In the genomic region with DNA sequence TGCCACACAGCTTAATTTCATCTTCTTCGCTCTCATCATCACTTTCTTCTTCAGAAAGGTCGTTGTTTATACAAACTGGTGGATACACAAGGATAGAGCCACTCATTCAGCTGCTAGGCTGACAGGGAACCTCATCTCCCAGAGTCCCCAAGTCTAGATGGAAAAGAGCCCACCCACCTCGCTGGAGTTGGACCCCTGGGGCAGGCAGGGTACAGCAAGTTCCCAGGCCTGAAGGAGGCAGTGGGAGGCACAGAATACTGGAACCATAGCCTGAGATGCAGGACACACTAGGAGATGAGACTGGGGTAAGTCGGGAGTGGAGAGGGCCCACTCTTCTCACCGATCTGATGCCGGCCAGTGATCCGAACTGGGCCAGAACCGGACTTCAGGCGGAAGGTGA, we compare ENCODE assay signal across 9 mouse cellular contexts. TPM values are rescaled to one million over a fixed set of nuclear protein-coding genes. Genes with fewer than 3 reads are reported as not detected.
DNase-seq lines count a peak whose midpoint lies in the region; ATAC-seq lines count a peak whose summit lies in the region.
"Had no signal": no experiment of that assay in that cellular context is flagged by ENCODE, and none has a peak within 500 bp of the region (broad histone marks: within the 10 kb centered on the region; RNA-seq: fewer than 3 reads in every experiment).

No protein-coding gene starts in this region.

- peaks cover 36% of the 10 kb centered on the region for H3K4me1 ChIP-seq in erythroblast, embryonic 14.5 days (ENCODE audit: control insufficient read depth)
- peaks cover 29% of the 10 kb centered on the region for H3K4me1 ChIP-seq in forebrain, embryonic 12.5 days
- peaks cover 46% of the 10 kb centered on the region for H3K4me1 ChIP-seq in liver, embryonic 15.5 days (replicated peaks)

- DNase-seq in 416B (ENCODE audit: low read depth) = peak; percentile 20
- DNase-seq in right cerebral cortex, postnatal 25 days = no peak
- DNase-seq in cerebellum, adult 8-10 months = no peak
- no peak for DNase-seq in gastrocnemius, adult 8-10 months (ENCODE audit: low spot score in 2 of 2)

- ATAC-seq in erythroblast, adult 5-6 weeks (replicated peaks; ENCODE audit: low FRiP score, poor library complexity, severe bottlenecking) = no peak
- ATAC-seq in forebrain, embryonic 12.5 days (ENCODE audit: low FRiP score) = 0 out of 2 replicates have a peak, but pooled peaks have one; percentile 5
- no peak for ATAC-seq in liver, embryonic 15.5 days (ENCODE audit: insufficient read depth)

- 65% methylated on average over 9 of the region's 9 CpGs for WGBS in forebrain, embryonic 12.5 days
- 35% methylated on average over 9 of the region's 9 CpGs for WGBS in liver, embryonic 15.5 days (ENCODE audit: insufficient replicate concordance)

- H3K4me2 ChIP-seq in forebrain, embryonic 12.5 days = peak overlapping the region; percentile 97
- H3K4me2 ChIP-seq in liver, embryonic 15.5 days = peak overlapping the region; percentile 96

- H3K27ac ChIP-seq in forebrain, embryonic 12.5 days = no peak overlapping the region
- H3K27ac ChIP-seq in liver, embryonic 15.5 days (replicated peaks) = peak overlapping the region; percentile 49; the same call in 1 of the 2 replicates

- H3K9ac ChIP-seq in forebrain, embryonic 12.5 days = peak overlapping the region; percentile 88; the same call in 1 of the 2 replicates
- peak overlapping the region; percentile 79 for H3K9ac ChIP-seq in liver, embryonic 15.5 days

- peak overlapping the region; percentile 95 for H3K4me3 ChIP-seq in erythroblast, embryonic 14.5 days (replicated peaks)
- peak overlapping the region; percentile 94 for H3K4me3 ChIP-seq in forebrain, embryonic 12.5 days (replicated peaks)
- H3K4me3 ChIP-seq in liver, embryonic 15.5 days (replicated peaks) = peak overlapping the region; percentile 88

- peaks cover 46% of the 10 kb centered on the region for H3K36me3 ChIP-seq in erythroblast, embryonic 14.5 days (ENCODE audit: control insufficient read depth)
- peaks cover 23% of the 10 kb centered on the region for H3K36me3 ChIP-seq in forebrain, embryonic 12.5 days (replicated peaks)
- peaks cover 33% of the 10 kb centered on the region for H3K36me3 ChIP-seq in liver, embryonic 15.5 days (replicated peaks)

- peaks cover 11% of the 10 kb centered on the region; the same call in 1 of the 2 replicates for H3K9me3 ChIP-seq in erythroblast, embryonic 14.5 days (ENCODE audit: control insufficient read depth, low read length)
- H3K9me3 ChIP-seq in forebrain, embryonic 12.5 days = no peaks in the 10 kb centered on the region
- no peaks in the 10 kb centered on the region for H3K9me3 ChIP-seq in liver, embryonic 15.5 days (replicated peaks)

- peaks cover 35% of the 10 kb centered on the region for H3K27me3 ChIP-seq in erythroblast, embryonic 14.5 days (ENCODE audit: control insufficient read depth)
- peaks cover 47% of the 10 kb centered on the region for H3K27me3 ChIP-seq in forebrain, embryonic 12.5 days
- peaks cover 35% of the 10 kb centered on the region for H3K27me3 ChIP-seq in liver, embryonic 15.5 days

RNA-seq across cellular contexts. Expression of a gene that starts 1.2 kb away (rescaled TPM):
- polyA plus RNA-seq in erythroblast, embryonic 14.5 days (2012) = 1.3 TPM in 2 replicates
- total RNA-seq in erythroblast, adult 5-6 weeks (2015; ENCODE audit: low replicate concordance) = 11.1 and 12.3 TPM in 2 replicates
- 9.4 and 22.3 TPM in 2 replicates for total RNA-seq in erythroblast, adult 5-6 weeks (2017; ENCODE audit: low replicate concordance)
- polyA plus RNA-seq in forebrain, embryonic 12.5 days (2016; fragmentation: Nextera tagmentation; extraction: Ambion mirVana) = 9.0 and 10.7 TPM in 2 replicates
- polyA plus RNA-seq in liver, embryonic 15.5 days (2015; fragmentation: Nextera tagmentation; extraction: Ambion mirVana) = 5.8 and 6.4 TPM in 2 replicates
- total RNA-seq in gastrocnemius, adult 8-10 months (2022) = 10 to 100 TPM; 10.8 to 14.0 (median 12.7) TPM

RNA-seq across cellular contexts. Expression of a gene that starts 5.5 kb away (rescaled TPM):
- polyA plus RNA-seq in erythroblast, embryonic 14.5 days (2012) = not detected in 2 replicates
- total RNA-seq in erythroblast, adult 5-6 weeks (2015; ENCODE audit: low replicate concordance) = not detected in 2 replicates
- total RNA-seq in erythroblast, adult 5-6 weeks (2017; ENCODE audit: low replicate concordance) = not detected in 2 replicates
- 4.6 TPM in 2 replicates for polyA plus RNA-seq in forebrain, embryonic 12.5 days (2016; fragmentation: Nextera tagmentation; extraction: Ambion mirVana)
- polyA plus RNA-seq in liver, embryonic 15.5 days (2015; fragmentation: Nextera tagmentation; extraction: Ambion mirVana) = not detected in 2 replicates
- not detected for total RNA-seq in gastrocnemius, adult 8-10 months (2022)
- total RNA-seq: gastrocnemius, postnatal 14 days had no signal

RNA-seq across cellular contexts. Expression of a gene that starts 35.4 kb away (rescaled TPM):
- 1.9 and 2.3 TPM in 2 replicates for polyA plus RNA-seq in erythroblast, embryonic 14.5 days (2012)
- total RNA-seq in erythroblast, adult 5-6 weeks (2015; ENCODE audit: low replicate concordance) = 124 and 142 TPM in 2 replicates
- total RNA-seq in erythroblast, adult 5-6 weeks (2017; ENCODE audit: low replicate concordance) = 257 and 309 TPM in 2 replicates
- 94.7 and 105 TPM in 2 replicates for polyA plus RNA-seq in forebrain, embryonic 12.5 days (2016; fragmentation: Nextera tagmentation; extraction: Ambion mirVana)
- polyA plus RNA-seq in liver, embryonic 15.5 days (2015; fragmentation: Nextera tagmentation; extraction: Ambion mirVana) = 16.9 and 20.2 TPM in 2 replicates
- 10 to 100 TPM; 32.7 to 43.3 (median 39.8) TPM for total RNA-seq in gastrocnemius, adult 8-10 months (2022)
